Mouse (Mus musculus): ENCODE measurements around the gene Unc93b1. TPM values are rescaled to one million over a fixed set of nuclear protein-coding genes. Genes with fewer than 3 reads are reported as not detected.

Gene Unc93b1
- polyA plus RNA-seq, 1 experiment from 2014 or later = 40.0 TPM

DNA sequence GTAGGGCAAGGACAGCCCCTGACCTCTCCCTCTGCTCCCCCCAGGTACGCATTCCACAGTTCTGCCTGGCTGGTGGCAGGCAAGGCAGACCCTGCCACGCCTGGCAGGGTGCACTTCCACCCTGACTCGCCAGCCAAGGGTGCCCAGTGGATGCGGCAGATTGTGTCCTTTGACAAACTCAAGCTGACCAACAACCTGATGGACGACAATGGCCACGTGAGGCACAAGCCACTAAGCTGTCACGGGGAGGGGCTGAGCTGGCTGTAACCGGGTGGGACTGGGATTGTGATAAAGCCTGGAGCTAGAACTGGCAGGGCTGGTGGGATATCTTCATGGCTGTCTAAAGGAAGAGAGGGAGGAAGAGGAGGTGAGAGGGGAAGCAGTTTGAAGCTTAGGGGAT is 62.2 kb downstream of the Unc93b1 start:
- WGBS = 46% methylated on average over 8 of the region's 8 CpGs

DNA sequence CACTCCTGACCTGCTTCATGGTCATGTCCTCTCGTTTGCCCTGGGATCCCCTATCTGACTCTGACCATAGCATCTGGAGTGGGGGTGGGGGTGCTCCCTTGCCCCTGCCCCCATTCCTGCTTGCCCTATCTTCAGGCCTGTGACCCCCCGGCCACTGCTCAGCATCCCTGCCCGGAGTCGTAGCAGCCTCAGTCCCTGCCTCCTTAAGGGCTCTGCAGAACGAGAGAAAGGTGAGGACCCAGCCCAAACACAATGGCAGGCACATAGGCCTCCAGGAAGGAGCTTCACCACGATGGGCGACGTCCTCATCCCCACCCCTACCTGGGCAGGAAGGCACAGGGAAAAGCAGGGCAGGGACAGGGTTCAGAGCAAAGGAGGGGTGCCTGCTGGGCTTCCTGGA is 63.3 kb downstream of the Unc93b1 start:
- Histone ChIP-seq H3K9me3 (ENCODE audit: low read length) (no peaks in the 10 kb centered on the region), H3K4me2 (replicated peaks; ENCODE audit: low read depth, low read length) (no peak overlapping the region), H3K27ac (ENCODE audit: low read length) (no peak overlapping the region), H3K9ac (replicated peaks; ENCODE audit: low read depth) (no peak overlapping the region), H3K4me1 (ENCODE audit: insufficient read depth, low read depth, low read length) (peaks cover 13% of the 10 kb centered on the region; the same call in 1 of the 2 replicates), H3K36me3 (ENCODE audit: insufficient read depth, low read length) (no peaks in the 10 kb centered on the region), H3K27me3 (replicated peaks; ENCODE audit: insufficient read depth, low read length) (no peaks in the 10 kb centered on the region), H3K4me3 (ENCODE audit: low read depth, low read length) (no peak overlapping the region)
- DNase-seq (ENCODE audit: low spot score) (no peak), ATAC-seq (no peak)
- TF ChIP-seq EP300 (IDR thresholded peaks at IDR 0.05) = no peak
- no peak for TF ChIP-seq CTCF (IDR thresholded peaks at IDR 0.05)
- WGBS = 61% methylated on average over 8 of the region's 8 CpGs

More for the DNA sequence above, 62.2 kb downstream of the Unc93b1 start:
- Histone ChIP-seq H3K9me3 (ENCODE audit: low read length) (no peaks in the 10 kb centered on the region), H3K4me2 (replicated peaks; ENCODE audit: low read depth, low read length) (no peak overlapping the region), H3K27ac (ENCODE audit: low read length) (no peak overlapping the region), H3K27me3 (replicated peaks; ENCODE audit: insufficient read depth, low read length) (no peaks in the 10 kb centered on the region), H3K4me1 (ENCODE audit: insufficient read depth, low read depth, low read length) (peaks cover 13% of the 10 kb centered on the region; the same call in 1 of the 2 replicates), H3K9ac (replicated peaks; ENCODE audit: low read depth) (no peak overlapping the region), H3K36me3 (ENCODE audit: insufficient read depth, low read length) (no peaks in the 10 kb centered on the region), H3K4me3 (ENCODE audit: low read depth, low read length) (no peak overlapping the region)
- no peak for DNase-seq (ENCODE audit: low spot score)
- no peak for ATAC-seq
- TF ChIP-seq EP300 (IDR thresholded peaks at IDR 0.05) (no peak), CTCF (IDR thresholded peaks at IDR 0.05) (no peak)

Other genes starting within 250 kb of the Unc93b1 start
- gene Lrp5, start 248.6 kb upstream of the Unc93b1 start, polyA plus RNA-seq (2015; fragmentation: Nextera tagmentation; extraction: Ambion mirVana) = 4.1 and 5.1 TPM in 2 replicates
- 11.3 and 12.6 TPM in 2 replicates for gene 1810055G02Rik, start 226.9 kb upstream of the Unc93b1 start, polyA plus RNA-seq (2015; fragmentation: Nextera tagmentation; extraction: Ambion mirVana)
- gene Kmt5b, start 167.8 kb upstream of the Unc93b1 start, polyA plus RNA-seq (2015; fragmentation: Nextera tagmentation; extraction: Ambion mirVana) = 20.5 and 23.7 TPM in 2 replicates
- 65.9 and 68.1 TPM in 2 replicates for gene Chka, start 83.4 kb upstream of the Unc93b1 start, polyA plus RNA-seq (2015; fragmentation: Nextera tagmentation; extraction: Ambion mirVana)
- 31.8 and 33.1 TPM in 2 replicates for gene Tcirg1, start 28.1 kb upstream of the Unc93b1 start, polyA plus RNA-seq (2015; fragmentation: Nextera tagmentation; extraction: Ambion mirVana)
- gene Ndufs8, start 22.4 kb upstream of the Unc93b1 start, polyA plus RNA-seq (2015; fragmentation: Nextera tagmentation; extraction: Ambion mirVana) = 203 and 225 TPM in 2 replicates
- gene Aldh3b1, start 5.4 kb upstream of the Unc93b1 start, polyA plus RNA-seq (2015; fragmentation: Nextera tagmentation; extraction: Ambion mirVana) = 33.2 and 38.3 TPM in 2 replicates
- gene Aldh3b3, start 23.5 kb downstream of the Unc93b1 start, polyA plus RNA-seq (2015; fragmentation: Nextera tagmentation; extraction: Ambion mirVana) = 0.04 and 0.06 TPM in 2 replicates
- 0.47 and 0.71 TPM in 2 replicates for gene Aldh3b2, start 37.1 kb downstream of the Unc93b1 start, polyA plus RNA-seq (2015; fragmentation: Nextera tagmentation; extraction: Ambion mirVana)
- 14.9 and 15.7 TPM in 2 replicates for gene Acy3, start 51.4 kb downstream of the Unc93b1 start, polyA plus RNA-seq (2015; fragmentation: Nextera tagmentation; extraction: Ambion mirVana)
- not detected in 2 replicates for gene Tbx10, start 57.6 kb downstream of the Unc93b1 start, polyA plus RNA-seq (2015; fragmentation: Nextera tagmentation; extraction: Ambion mirVana)
- 27.0 and 28.5 TPM in 2 replicates for gene Nudt8, start 65.4 kb downstream of the Unc93b1 start, polyA plus RNA-seq (2015; fragmentation: Nextera tagmentation; extraction: Ambion mirVana)
- gene Gm49405, start 65.4 kb downstream of the Unc93b1 start, polyA plus RNA-seq (2015; fragmentation: Nextera tagmentation; extraction: Ambion mirVana) = 1.1 TPM in 2 replicates
- 1.9 and 2.0 TPM in 2 replicates for gene Doc2g, start 68.1 kb downstream of the Unc93b1 start, polyA plus RNA-seq (2015; fragmentation: Nextera tagmentation; extraction: Ambion mirVana)
- 130 and 152 TPM in 2 replicates for gene Ndufv1, start 77.6 kb downstream of the Unc93b1 start, polyA plus RNA-seq (2015; fragmentation: Nextera tagmentation; extraction: Ambion mirVana)
- 273 and 288 TPM in 2 replicates for gene Gstp1, start 102.8 kb downstream of the Unc93b1 start, polyA plus RNA-seq (2015; fragmentation: Nextera tagmentation; extraction: Ambion mirVana)
- gene Gstp2, start 110.8 kb downstream of the Unc93b1 start, polyA plus RNA-seq (2015; fragmentation: Nextera tagmentation; extraction: Ambion mirVana) = 6.3 and 7.3 TPM in 2 replicates
- 6.5 and 6.9 TPM in 2 replicates for gene Gstp3, start 124.4 kb downstream of the Unc93b1 start, polyA plus RNA-seq (2015; fragmentation: Nextera tagmentation; extraction: Ambion mirVana)
- gene Cabp2, start 146.4 kb downstream of the Unc93b1 start, polyA plus RNA-seq (2015; fragmentation: Nextera tagmentation; extraction: Ambion mirVana) = not detected in 2 replicates
- 154 and 164 TPM in 2 replicates for gene Cdk2ap2, start 162.0 kb downstream of the Unc93b1 start, polyA plus RNA-seq (2015; fragmentation: Nextera tagmentation; extraction: Ambion mirVana)
- gene Pitpnm1, start 164.8 kb downstream of the Unc93b1 start, polyA plus RNA-seq (2015; fragmentation: Nextera tagmentation; extraction: Ambion mirVana) = 17.0 and 18.9 TPM in 2 replicates
- 78.5 and 82.1 TPM in 2 replicates for gene Aip, start 190.7 kb downstream of the Unc93b1 start, polyA plus RNA-seq (2015; fragmentation: Nextera tagmentation; extraction: Ambion mirVana)
- gene Gpr152, start 204.6 kb downstream of the Unc93b1 start, polyA plus RNA-seq (2015; fragmentation: Nextera tagmentation; extraction: Ambion mirVana) = not detected in 2 replicates
- 0.08 and 0.10 TPM in 2 replicates for gene Cabp4, start 208.8 kb downstream of the Unc93b1 start, polyA plus RNA-seq (2015; fragmentation: Nextera tagmentation; extraction: Ambion mirVana)
- gene Coro1b, start 213.4 kb downstream of the Unc93b1 start, polyA plus RNA-seq (2015; fragmentation: Nextera tagmentation; extraction: Ambion mirVana) = 183 and 192 TPM in 2 replicates
- gene Ptprcap, start 218.4 kb downstream of the Unc93b1 start, polyA plus RNA-seq (2015; fragmentation: Nextera tagmentation; extraction: Ambion mirVana) = 3.4 and 3.7 TPM in 2 replicates
- 28.4 and 35.1 TPM in 2 replicates for gene Rps6kb2, start 228.2 kb downstream of the Unc93b1 start, polyA plus RNA-seq (2015; fragmentation: Nextera tagmentation; extraction: Ambion mirVana)
- gene Carns1, start 240.3 kb downstream of the Unc93b1 start, polyA plus RNA-seq (2015; fragmentation: Nextera tagmentation; extraction: Ambion mirVana) = 1.8 and 2.6 TPM in 2 replicates